Mouse (Mus musculus) E14TG2a.4 (cell line): ENCODE results near the gene Fam216a.

Experiments used
- CTCF ChIP-seq: conservative IDR thresholded peaks from 2 replicates; pipeline ENCODE4 v1.5.1; 2014; ENCODE audit warnings: low read length
- NANOG ChIP-seq: IDR thresholded peaks from 2 replicates; pipeline ENCODE4 v1.6.1; 2014; ENCODE audit warnings: borderline replicate concordance, low read length, mixed read lengths
- POU5F1 ChIP-seq: IDR thresholded peaks from 2 replicates; pipeline ENCODE4 v1.6.1; 2014; ENCODE audit warnings: low read length, borderline replicate concordance

GRCm38 (mm10) chr5:122371591-122372191 is 473 bp downstream of the Fam216a start, which contains the start of gene Gpn3:
- TF ChIP-seq CTCF (no peak), NANOG (no peak), POU5F1 (no peak)
